Mouse (Mus musculus): ENCODE measurements around the gene Gm26965.

DNA sequence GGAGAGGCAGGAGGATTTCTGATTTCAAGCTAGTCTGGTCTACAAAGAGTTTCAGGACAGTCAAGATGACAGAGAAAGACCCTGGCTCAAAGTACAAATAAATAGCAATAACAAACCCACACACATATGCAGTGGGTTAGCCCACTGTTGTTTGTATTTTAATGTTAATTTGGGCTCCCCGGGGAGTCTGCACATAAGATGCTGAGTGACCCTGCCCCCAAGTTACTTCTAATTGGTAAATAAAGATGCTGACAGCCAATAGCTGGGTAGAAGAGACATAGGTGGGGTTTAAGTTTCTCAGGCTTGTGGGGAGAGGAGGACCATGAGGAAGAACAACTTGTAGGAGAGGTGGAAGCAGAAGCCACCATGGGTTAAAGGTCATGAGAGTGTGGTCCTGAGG, 20.0 kb upstream of the Gm26965 start:
- TF ChIP-seq POLR2A (IDR thresholded peaks at IDR 0.05; ENCODE audit: extremely low read depth, insufficient read depth, low read length) (no peak), CTCF (IDR thresholded peaks at IDR 0.05; ENCODE audit: low read depth, low read length) (no peak)

All from liver, adult 2 months (tissue).